Mouse (Mus musculus) cerebellum, adult 2 months (tissue): ENCODE results near the gene Trpm8. TPM values are rescaled to one million over a fixed set of nuclear protein-coding genes. Genes with fewer than 3 reads are reported as not detected.

Experiments
- DNase-seq, 2 experiments: peaks; one replicate each; pipeline ENCODE4 v3.0.0; 2021
- H3K27ac ChIP-seq: fragments of 200-500 bp; 2 replicates; pipeline ENCODE4 v1.5.1; 2012; ENCODE audit warnings: low read length, control low read depth, inconsistent platforms; ENCODE audit not compliant: insufficient read depth
- H3K27me3 ChIP-seq: fragments of 200-500 bp; 2 replicates; pipeline ENCODE4 v1.6.1; 2012; ENCODE audit warnings: inconsistent platforms, mild to moderate bottlenecking, low read length, moderate library complexity; ENCODE audit not compliant: control insufficient read depth, insufficient read depth
- H3K4me1 ChIP-seq: fragments of 200-500 bp; 2 replicates; pipeline ENCODE4 v1.6.1; 2011; ENCODE audit warnings: low read length; ENCODE audit not compliant: control insufficient read depth, insufficient read depth
- H3K4me3 ChIP-seq: fragments of 200-500 bp; replicated peaks from 2 replicates; pipeline ENCODE3; 2011; ENCODE audit warnings: mild to moderate bottlenecking, low read depth, low read length, control low read depth; ENCODE audit not compliant: insufficient read depth
- CTCF ChIP-seq: fragments of 200-500 bp; IDR thresholded peaks from 2 replicates; pipeline ENCODE4 v1.5.1; 2011; ENCODE audit warnings: low read depth, mild to moderate bottlenecking, control low read depth, low read length, moderate library complexity, borderline replicate concordance; ENCODE audit not compliant: insufficient read depth
- POLR2A ChIP-seq: fragments of 200-500 bp; IDR thresholded peaks from 2 replicates; pipeline ENCODE4 v1.6.1; 2011; ENCODE audit warnings: low read length, control low read depth, borderline replicate concordance; ENCODE audit not compliant: insufficient read depth
- WGBS: fragments of 180-500 bp; shearing (Covaris S2); methylation state at CpG from one replicate; pipeline ENCODE4 v1.1.7; 2018; 5-methylcytosine and 5-hydroxymethylcytosine counted together
- polyA plus RNA-seq: library from polyadenylated mRNA; depleted of rRNA; stranded (reverse); fragments of >200 nt; gene quantifications from 2 replicates; pipeline ENCODE4 v1.2.3, GENCODE M21; 2012

Trpm8 gene
- polyA plus RNA-seq, 1 experiment = 0.49 TPM

DNA sequence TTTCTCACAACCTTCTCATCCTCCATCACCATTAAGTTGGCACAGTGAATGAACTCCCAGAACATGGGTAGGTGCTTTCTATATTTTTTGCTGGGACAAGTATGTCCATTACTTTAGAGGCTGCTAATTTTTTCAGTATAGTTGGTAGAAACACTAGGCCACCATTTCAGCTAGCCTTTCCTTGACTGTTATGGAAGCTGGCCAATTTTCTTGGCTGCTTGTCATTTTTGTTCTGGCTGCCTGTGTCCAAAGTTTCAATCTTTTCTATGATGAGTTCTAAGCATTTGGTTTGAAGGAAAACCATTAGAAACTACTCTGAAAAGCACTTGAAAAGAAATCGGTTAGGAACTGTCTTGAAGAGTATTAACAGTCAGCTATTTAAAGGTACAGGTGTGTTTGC is 101.0 kb downstream of the Trpm8 start:
- no peak for DNase-seq
- no peak overlapping the region for H3K27ac ChIP-seq
- no peak for TF ChIP-seq CTCF
- TF ChIP-seq POLR2A = no peak
- H3K4me1 ChIP-seq = no peaks in the 10 kb centered on the region
- WGBS = 74% methylated on average over 1 of the region's 1 CpGs
- no peak overlapping the region for H3K4me3 ChIP-seq
- no peaks in the 10 kb centered on the region for H3K27me3 ChIP-seq

DNA sequence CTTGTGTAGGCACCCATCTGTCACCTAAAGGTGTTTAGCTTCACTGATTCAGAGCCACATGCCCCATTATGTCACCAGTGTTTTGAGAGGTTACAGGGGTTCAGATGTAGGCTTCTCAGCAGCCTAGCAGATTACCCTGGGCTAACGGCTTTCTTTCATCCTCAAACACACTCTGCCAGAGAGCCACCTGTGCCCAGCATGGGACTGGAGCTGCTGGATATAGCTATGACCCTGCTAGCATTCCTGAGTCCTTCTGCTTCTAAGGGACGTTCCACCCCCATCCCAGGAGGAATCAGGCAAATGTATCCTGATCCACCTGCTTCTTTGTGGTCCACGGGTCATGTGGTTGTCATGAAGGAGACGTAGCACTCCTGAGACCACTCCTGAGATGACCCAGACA is 114.2 kb downstream of the Trpm8 start:
- WGBS = 49% methylated on average over 4 of the region's 4 CpGs
- H3K4me3 ChIP-seq = no peak overlapping the region
- H3K4me1 ChIP-seq = peaks cover 14% of the 10 kb centered on the region
- DNase-seq = peak; percentile 25 to 36
- H3K27me3 ChIP-seq = no peaks in the 10 kb centered on the region
- TF ChIP-seq CTCF (no peak), POLR2A (no peak)
- H3K27ac ChIP-seq = no peak overlapping the region

DNA sequence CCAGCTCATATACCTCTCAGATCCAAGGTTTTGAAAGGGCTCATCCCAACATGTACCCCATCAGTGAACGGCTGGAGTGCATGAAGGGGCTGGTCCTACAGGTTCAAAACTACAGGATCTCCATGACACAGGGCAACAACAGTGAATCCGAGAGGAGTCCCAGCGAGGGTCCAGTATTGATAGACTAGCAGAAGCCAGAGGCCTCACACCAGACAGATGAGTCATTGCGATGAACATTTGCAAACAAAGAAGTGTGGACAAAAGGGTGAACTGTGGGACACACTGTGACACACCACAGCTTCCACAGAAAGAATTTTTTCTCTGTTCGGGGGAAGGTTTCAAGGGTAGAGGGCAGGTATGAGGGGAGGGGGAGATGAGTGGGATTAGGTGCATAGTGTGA is 115.9 kb downstream of the Trpm8 start:
- Histone ChIP-seq H3K27me3 (no peaks in the 10 kb centered on the region; the same call in 1 of the 2 replicates), H3K4me1 (peaks cover 14% of the 10 kb centered on the region), H3K4me3 (no peak overlapping the region), H3K27ac (no peak overlapping the region)
- 89% methylated on average over 5 of the region's 5 CpGs for WGBS
- no peak for DNase-seq
- TF ChIP-seq CTCF (no peak), POLR2A (no peak)

DNA sequence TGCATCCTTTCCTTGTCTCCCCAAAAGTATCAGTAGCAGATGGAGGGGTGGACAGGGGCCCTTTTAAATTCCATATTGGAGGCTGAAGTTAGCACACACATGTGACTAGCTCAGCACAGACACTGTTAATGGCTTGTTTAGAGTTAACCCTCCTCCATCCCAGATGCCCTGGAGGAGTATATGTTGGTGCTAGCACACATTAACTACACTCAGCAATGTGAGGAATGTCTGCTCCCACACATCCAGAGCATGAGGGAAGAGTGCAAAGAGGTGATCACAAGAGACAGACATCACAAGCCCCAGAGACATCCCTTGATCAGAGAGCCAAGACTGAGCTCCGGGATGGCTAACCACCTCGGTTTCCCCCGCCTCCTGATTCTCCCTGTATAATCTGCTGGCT is 125.9 kb downstream of the Trpm8 start:
- Histone ChIP-seq H3K4me1 (no peaks in the 10 kb centered on the region), H3K27ac (no peak overlapping the region), H3K4me3 (no peak overlapping the region), H3K27me3 (no peaks in the 10 kb centered on the region)
- no peak for DNase-seq
- TF ChIP-seq POLR2A = no peak
- TF ChIP-seq CTCF = no peak
- WGBS = 83% methylated on average over 3 of the region's 3 CpGs

DNA sequence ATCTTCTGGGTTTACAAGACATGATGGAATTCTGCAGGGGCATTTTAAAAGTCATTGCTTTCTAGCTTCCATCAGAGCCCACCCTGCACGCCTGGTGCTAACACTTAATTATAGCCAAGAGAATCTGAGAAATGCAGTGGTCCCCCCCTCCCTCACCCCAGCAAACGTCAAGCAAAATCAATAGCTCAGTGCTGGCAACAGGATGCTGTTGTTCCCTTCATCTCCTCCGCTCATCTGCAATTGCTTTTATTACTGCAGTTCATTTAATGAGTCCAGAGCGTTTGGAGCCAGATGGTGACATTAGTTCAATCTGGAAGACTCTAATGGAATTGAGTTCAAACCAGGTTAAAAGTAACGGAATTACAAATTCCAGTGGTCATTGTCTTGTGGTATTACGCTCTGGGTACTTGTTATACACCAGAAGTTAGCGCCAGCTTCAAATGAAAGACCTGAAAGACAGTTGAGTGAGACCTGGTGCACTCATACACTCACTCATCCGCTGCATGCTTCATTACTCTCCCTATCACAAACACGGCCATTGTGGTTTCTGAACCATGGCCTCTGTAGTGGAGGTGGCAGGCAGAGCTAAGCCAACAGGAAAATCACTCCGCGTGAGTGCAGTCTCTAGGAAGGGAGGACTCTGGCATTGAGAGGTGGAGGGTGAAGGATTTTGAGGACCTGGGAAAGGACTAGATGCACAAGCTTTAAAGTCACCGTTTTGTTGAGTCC is 128.8 kb downstream of the Trpm8 start:
- 60% methylated on average over 12 of the region's 12 CpGs for WGBS
- no peak for TF ChIP-seq POLR2A
- no peak for TF ChIP-seq CTCF

DNA sequence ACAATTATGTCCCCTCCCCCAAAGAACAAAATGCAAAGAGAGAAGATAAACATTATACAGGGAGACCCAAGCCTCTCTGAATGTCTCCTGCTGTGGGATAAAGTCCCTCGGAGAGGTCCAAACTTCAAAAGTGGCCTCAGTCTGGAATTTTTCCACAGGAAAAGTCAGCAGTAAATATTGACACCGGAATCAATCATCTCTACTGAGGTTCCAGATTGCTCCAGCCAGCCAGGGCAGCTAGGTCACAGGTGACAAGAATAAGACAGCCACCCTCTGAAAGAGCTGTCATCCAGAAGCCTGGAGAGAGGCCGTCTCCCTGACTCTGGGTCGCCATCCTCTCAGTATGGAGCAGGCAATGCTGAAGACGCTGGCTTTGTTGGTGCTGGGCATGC is 129.3 kb downstream of the Trpm8 start, which contains the start of gene Spp2:
Gene Spp2, plus strand, starts transcription at position 155 of the 392 bp plus-strand sequence.
- 74% methylated on average over 5 of the region's 5 CpGs for WGBS
- DNase-seq = no peak
- no peak within 1 kb of the TSS for H3K27ac ChIP-seq

More for the DNA sequence above, 128.8 kb downstream of the Trpm8 start:
- Histone ChIP-seq H3K4me1 (no peaks in the 10 kb centered on the region), H3K27ac (no peak overlapping the region), H3K4me3 (no peak overlapping the region), H3K27me3 (no peaks in the 10 kb centered on the region)
- DNase-seq = no peak

DNA sequence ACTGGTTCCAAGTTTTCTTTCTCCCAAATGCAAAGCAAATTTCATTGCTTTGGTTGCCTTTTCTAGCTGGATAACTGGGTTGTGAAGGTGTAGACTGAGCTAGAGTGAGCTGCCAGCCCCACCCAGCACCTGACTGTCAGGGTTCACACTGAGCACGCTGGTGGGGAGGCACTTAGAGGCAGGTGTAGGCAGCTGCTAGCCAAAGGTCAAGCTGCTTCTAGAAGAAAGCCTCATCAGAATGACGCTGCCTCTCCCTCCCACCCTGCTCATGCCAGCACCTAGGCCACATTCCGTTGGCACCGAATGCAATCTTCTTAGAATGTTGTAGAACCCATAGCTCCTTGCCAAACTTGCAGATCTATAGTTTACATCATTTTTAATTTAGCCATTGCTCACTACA is 130.9 kb downstream of the Trpm8 start:
- H3K4me1 ChIP-seq = no peaks in the 10 kb centered on the region
- no peak overlapping the region for H3K27ac ChIP-seq
- WGBS = 82% methylated on average over 4 of the region's 4 CpGs
- no peak for TF ChIP-seq POLR2A
- TF ChIP-seq CTCF = no peak
- no peak for DNase-seq
- H3K4me3 ChIP-seq = no peak overlapping the region
- no peaks in the 10 kb centered on the region for H3K27me3 ChIP-seq

More for the DNA sequence above, 129.3 kb downstream of the Trpm8 start, which contains the start of gene Spp2:
- Histone ChIP-seq H3K4me3 (no peak within 1 kb of the TSS), H3K4me1 (no peaks in the 10 kb centered on the region), H3K27me3 (no peaks in the 10 kb centered on the region)
- TF ChIP-seq POLR2A = no peak
- no peak for TF ChIP-seq CTCF

DNA sequence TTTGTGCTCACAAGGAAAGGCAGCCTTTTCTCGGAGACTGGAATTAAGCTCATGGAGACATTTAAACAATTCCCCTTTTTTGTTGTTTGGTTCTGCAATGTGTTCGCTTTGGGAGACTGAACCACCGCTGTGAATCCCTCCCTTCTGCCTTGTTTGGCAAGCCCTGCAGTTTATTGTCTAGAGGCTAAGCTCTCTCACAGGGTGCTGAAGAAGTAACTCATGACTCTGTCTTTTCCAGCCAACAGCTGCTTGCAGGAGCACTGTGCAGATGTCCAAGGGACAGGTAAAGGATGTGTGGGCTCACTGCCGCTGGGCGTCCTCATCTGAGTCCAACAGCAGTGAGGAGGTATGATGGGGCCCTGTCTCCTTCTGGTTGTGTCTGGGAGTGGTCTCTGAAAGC is 134.6 kb downstream of the Trpm8 start:
- Histone ChIP-seq H3K4me3 (no peak overlapping the region), H3K27ac (no peak overlapping the region), H3K4me1 (no peaks in the 10 kb centered on the region), H3K27me3 (no peaks in the 10 kb centered on the region)
- no peak for DNase-seq
- TF ChIP-seq CTCF (no peak), POLR2A (no peak)
- 53% methylated on average over 5 of the region's 5 CpGs for WGBS
